Mouse (Mus musculus): ENCODE measurements at regions not wholly inside any gene's neighbourhood (a gene's known extent, or its start where the extent isn't known, plus 50 kb on each side); places are given as distances from the start of the nearest gene placed in this dataset.

GRCm38 (mm10) chr2:138824873-138825272, 568.5 kb downstream of the Btbd3 start:
- no peak for DNase-seq (ENCODE audit: low read depth, low spot score)

GRCm38 (mm10) chr2:138827813-138828570, 571.6 kb downstream of the Btbd3 start:
- DNase-seq (ENCODE audit: low read depth, low spot score), result no peak

- no peak for DNase-seq (ENCODE audit: low read depth, low spot score)
These were observed 582.5 kb downstream of the Btbd3 start for GRCm38 (mm10) chr2:138838846-138839245.

- no peak for DNase-seq (ENCODE audit: low read depth, low spot score)
These were observed 602.8 kb downstream of the Btbd3 start for GRCm38 (mm10) chr2:138859121-138859520.

- DNase-seq (ENCODE audit: low read depth, low spot score), result no peak
These were observed 597.1 kb upstream of the Sptlc3 start for GRCm38 (mm10) chr2:138896563-138896962.

GRCm38 (mm10) chr2:138897101-138897500, 596.6 kb upstream of the Sptlc3 start:
- no peak for DNase-seq (ENCODE audit: low read depth, low spot score)

- DNase-seq (ENCODE audit: low read depth, low spot score), result no peak
These were observed 556.5 kb upstream of the Sptlc3 start for GRCm38 (mm10) chr2:138937165-138937564.

- no peak for DNase-seq (ENCODE audit: low read depth, low spot score)
These were observed 554.3 kb upstream of the Sptlc3 start for GRCm38 (mm10) chr2:138939367-138939766.

GRCm38 (mm10) chr2:138966110-138966790, 527.5 kb upstream of the Sptlc3 start:
- DNase-seq (ENCODE audit: low read depth, low spot score), result no peak

- no peak for DNase-seq (ENCODE audit: low read depth, low spot score)
These were observed 519.2 kb upstream of the Sptlc3 start for GRCm38 (mm10) chr2:138974548-138974947.

GRCm38 (mm10) chr2:138990031-138990430, 503.7 kb upstream of the Sptlc3 start:
- no peak for DNase-seq (ENCODE audit: low read depth, low spot score)

- no peak for DNase-seq (ENCODE audit: low read depth, low spot score)
These were observed 461.5 kb upstream of the Sptlc3 start for GRCm38 (mm10) chr2:139032105-139032812.

- no peak for DNase-seq (ENCODE audit: low read depth, low spot score)
These were observed 458.9 kb upstream of the Sptlc3 start for GRCm38 (mm10) chr2:139034800-139035199.

- DNase-seq (ENCODE audit: low read depth, low spot score), result no peak
These were observed 451.9 kb upstream of the Sptlc3 start for GRCm38 (mm10) chr2:139041671-139042273.

GRCm38 (mm10) chr2:139044684-139045083, 449.0 kb upstream of the Sptlc3 start:
- no peak for DNase-seq (ENCODE audit: low read depth, low spot score)

- no peak for DNase-seq (ENCODE audit: low read depth, low spot score)
These were observed 438.5 kb upstream of the Sptlc3 start for GRCm38 (mm10) chr2:139055249-139055648.

- DNase-seq (ENCODE audit: low read depth, low spot score), result no peak
These were observed 424.3 kb upstream of the Sptlc3 start for GRCm38 (mm10) chr2:139069276-139069961.

GRCm38 (mm10) chr2:139071690-139072089, 422.0 kb upstream of the Sptlc3 start:
- no peak for DNase-seq (ENCODE audit: low read depth, low spot score)

GRCm38 (mm10) chr2:139093487-139094066, 400.1 kb upstream of the Sptlc3 start:
- no peak for DNase-seq (ENCODE audit: low read depth, low spot score)

- DNase-seq (ENCODE audit: low read depth, low spot score), result no peak
These were observed 382.0 kb upstream of the Sptlc3 start for GRCm38 (mm10) chr2:139111669-139112068.

GRCm38 (mm10) chr2:139114523-139114922, 379.2 kb upstream of the Sptlc3 start:
- no peak for DNase-seq (ENCODE audit: low read depth, low spot score)
